Mouse (Mus musculus) kidney, embryonic 15.5 days (tissue): ENCODE measurements around the gene Slc44a1. TPM values are rescaled to one million over a fixed set of nuclear protein-coding genes. Genes with fewer than 3 reads are reported as not detected.

Experiments
- ATAC-seq: fragments of 200-750 bp; cut with Nextera tagmentation; replicated peaks from 2 replicates; pipeline ENCODE4 v1.8.0; 2017; ENCODE audit warnings: moderate TSS enrichment; ENCODE audit not compliant: low FRiP score
- H3K27ac ChIP-seq: fragments of 300-500 bp; sonication (generic); 2 replicates; pipeline ENCODE4 v1.5.1; 2015; ENCODE audit warnings: mild to moderate bottlenecking, inconsistent platforms
- H3K27me3 ChIP-seq: fragments of 300-500 bp; sonication (generic); 2 replicates; pipeline ENCODE4 v1.6.1; 2015; ENCODE audit warnings: inconsistent platforms
- H3K36me3 ChIP-seq: fragments of 300-500 bp; sonication (generic); 2 replicates; pipeline ENCODE4 v1.6.1; 2015; ENCODE audit warnings: inconsistent platforms
- H3K4me1 ChIP-seq: fragments of 300-500 bp; sonication (generic); 2 replicates; pipeline ENCODE4 v1.6.1; 2015; ENCODE audit warnings: inconsistent platforms
- H3K4me2 ChIP-seq: fragments of 300-500 bp; sonication (generic); 2 replicates; pipeline ENCODE4 v1.6.1; 2015; ENCODE audit warnings: moderate library complexity, mild to moderate bottlenecking, inconsistent platforms
- H3K4me3 ChIP-seq: fragments of 300-500 bp; sonication (generic); replicated peaks from 2 replicates; pipeline ENCODE4 v1.5.1; 2015; ENCODE audit warnings: mild to moderate bottlenecking, inconsistent platforms
- H3K9ac ChIP-seq: fragments of 300-500 bp; sonication (generic); 2 replicates; pipeline ENCODE4 v1.6.1; 2015; ENCODE audit warnings: mild to moderate bottlenecking, inconsistent platforms
- H3K9me3 ChIP-seq: fragments of 300-500 bp; sonication (generic); replicated peaks from 2 replicates; pipeline ENCODE4 v1.6.1; 2016; ENCODE audit warnings: inconsistent platforms
- WGBS: fragments of 180-500 bp; shearing (Covaris S2); methylation state at CpG from one replicate; pipeline ENCODE4 v1.1.7; 2015; ENCODE audit warnings: mixed read lengths; 5-methylcytosine and 5-hydroxymethylcytosine counted together
- polyA plus RNA-seq: library from polyadenylated mRNA; unstranded; fragments of >200 nt; fragmentation: Nextera tagmentation; extraction: Ambion mirVana; gene quantifications from 2 replicates; pipeline ENCODE4 v1.2.1, GENCODE M21; 2015

Slc44a1 gene
- polyA plus RNA-seq, 1 experiment from 2014 or later, result 38.0 TPM

- Histone ChIP-seq H3K9me3 (no peaks in the 10 kb centered on the region), H3K27ac (no peak overlapping the region), H3K36me3 (peaks cover 36% of the 10 kb centered on the region), H3K4me1 (no peaks in the 10 kb centered on the region), H3K27me3 (no peaks in the 10 kb centered on the region), H3K4me3 (no peak overlapping the region), H3K4me2 (no peak overlapping the region), H3K9ac (no peak overlapping the region)
- no peak for ATAC-seq
- 73% methylated on average over 5 of the region's 5 CpGs for WGBS
Measured at GRCm38 (mm10) chr4:53564618-53565017, 124.4 kb downstream of the Slc44a1 start.

DNA sequence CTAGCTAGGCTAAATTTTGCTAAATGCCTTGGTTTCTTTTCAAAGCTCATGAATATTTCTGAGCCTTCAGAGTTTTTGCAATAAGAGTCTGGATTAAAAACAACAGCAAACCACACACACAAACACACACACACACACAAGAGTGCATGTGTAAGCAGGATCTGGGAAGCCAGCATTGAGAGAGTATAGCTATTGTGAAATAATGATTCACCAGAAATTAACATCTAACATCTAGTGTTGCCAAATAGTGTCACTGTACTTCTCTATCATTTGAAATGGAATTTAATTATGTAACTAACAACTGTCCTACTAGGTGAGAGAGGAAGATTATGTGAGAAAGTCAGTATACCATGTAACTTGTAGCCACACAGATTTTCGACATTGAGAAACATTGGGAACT lies 126.9 kb downstream of the Slc44a1 start:
- Histone ChIP-seq H3K4me2 (no peak overlapping the region), H3K27me3 (no peaks in the 10 kb centered on the region), H3K9me3 (no peaks in the 10 kb centered on the region), H3K4me1 (no peaks in the 10 kb centered on the region), H3K27ac (no peak overlapping the region), H3K4me3 (no peak overlapping the region), H3K9ac (no peak overlapping the region), H3K36me3 (peaks cover 20% of the 10 kb centered on the region)
- no peak for ATAC-seq
- WGBS, result 91% methylated on average over 1 of the region's 1 CpGs

DNA sequence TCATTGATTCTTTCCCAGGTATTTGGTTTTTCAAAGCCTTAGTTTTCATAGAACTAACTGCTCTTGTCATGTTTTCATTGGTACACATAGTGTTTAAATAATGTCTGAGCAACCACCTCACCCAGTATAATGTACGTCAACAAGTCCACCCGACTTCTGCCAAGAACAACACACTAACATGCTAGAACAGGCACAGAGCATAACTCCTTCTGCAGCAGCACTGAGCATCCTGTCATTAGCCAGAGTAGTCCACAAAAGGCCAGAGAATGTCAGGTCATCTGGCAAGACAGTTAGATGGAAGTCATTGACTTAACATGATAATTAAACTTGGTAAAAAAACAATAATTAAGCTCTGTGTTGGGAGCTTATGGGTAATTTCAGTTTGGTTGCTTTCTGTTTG lies 135.3 kb downstream of the Slc44a1 start:
- Histone ChIP-seq H3K4me1 (no peaks in the 10 kb centered on the region), H3K4me2 (no peak overlapping the region), H3K9me3 (no peaks in the 10 kb centered on the region), H3K4me3 (no peak overlapping the region), H3K27me3 (no peaks in the 10 kb centered on the region), H3K27ac (no peak overlapping the region), H3K36me3 (no peaks in the 10 kb centered on the region), H3K9ac (no peak overlapping the region)
- no peak for ATAC-seq
- 54% methylated on average over 2 of the region's 2 CpGs for WGBS

- H3K9me3 ChIP-seq, result no peaks in the 10 kb centered on the region
- no peaks in the 10 kb centered on the region for H3K36me3 ChIP-seq
- H3K4me1 ChIP-seq, result 0 out of 2 replicates have a peak, but pooled peaks cover 6% of the 10 kb centered on the region
- H3K4me3 ChIP-seq, result no peak overlapping the region
- no peak overlapping the region for H3K27ac ChIP-seq
- no peaks in the 10 kb centered on the region for H3K27me3 ChIP-seq
- no peak overlapping the region for H3K9ac ChIP-seq
- H3K4me2 ChIP-seq, result no peak overlapping the region
- no peak for ATAC-seq
Measured at GRCm38 (mm10) chr4:53587676-53588075, 147.5 kb downstream of the Slc44a1 start.

DNA sequence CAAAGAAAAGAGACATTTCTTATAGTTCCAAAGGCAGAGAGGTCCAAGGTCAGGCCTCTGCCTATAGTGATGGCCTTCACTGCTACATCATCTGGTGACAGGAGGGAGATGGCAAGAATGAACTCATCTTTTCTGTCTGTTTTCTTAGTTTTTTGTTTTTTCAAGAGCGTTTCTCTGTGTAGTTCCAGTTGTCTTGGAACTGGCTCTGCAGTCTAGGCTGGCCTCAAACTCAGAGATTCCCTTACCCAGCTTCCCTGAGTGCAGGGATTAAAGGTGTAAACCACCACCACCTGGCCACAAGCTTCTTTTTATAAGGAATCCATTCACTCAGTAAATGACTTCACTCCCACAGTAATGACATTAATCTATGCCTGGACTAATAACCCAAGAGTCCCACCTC lies 148.7 kb downstream of the Slc44a1 start:
- 66% methylated on average over 1 of the region's 1 CpGs for WGBS
- H3K9me3 ChIP-seq, result no peaks in the 10 kb centered on the region
- no peak for ATAC-seq
- H3K9ac ChIP-seq, result no peak overlapping the region
- H3K4me2 ChIP-seq, result no peak overlapping the region
- H3K36me3 ChIP-seq, result no peaks in the 10 kb centered on the region
- no peak overlapping the region for H3K27ac ChIP-seq
- H3K4me1 ChIP-seq, result 0 out of 2 replicates have a peak, but pooled peaks cover 7% of the 10 kb centered on the region
- no peak overlapping the region for H3K4me3 ChIP-seq
- no peaks in the 10 kb centered on the region for H3K27me3 ChIP-seq

GRCm38 (mm10) chr4:53589466-53589865 lies 149.3 kb downstream of the Slc44a1 start:
- Histone ChIP-seq H3K4me2 (no peak overlapping the region), H3K9ac (no peak overlapping the region), H3K36me3 (no peaks in the 10 kb centered on the region), H3K9me3 (no peaks in the 10 kb centered on the region), H3K4me3 (no peak overlapping the region), H3K27ac (no peak overlapping the region), H3K4me1 (0 out of 2 replicates have a peak, but pooled peaks cover 10% of the 10 kb centered on the region), H3K27me3 (no peaks in the 10 kb centered on the region)
- ATAC-seq, result no peak
- 84% methylated on average over 4 of the region's 4 CpGs for WGBS

DNA sequence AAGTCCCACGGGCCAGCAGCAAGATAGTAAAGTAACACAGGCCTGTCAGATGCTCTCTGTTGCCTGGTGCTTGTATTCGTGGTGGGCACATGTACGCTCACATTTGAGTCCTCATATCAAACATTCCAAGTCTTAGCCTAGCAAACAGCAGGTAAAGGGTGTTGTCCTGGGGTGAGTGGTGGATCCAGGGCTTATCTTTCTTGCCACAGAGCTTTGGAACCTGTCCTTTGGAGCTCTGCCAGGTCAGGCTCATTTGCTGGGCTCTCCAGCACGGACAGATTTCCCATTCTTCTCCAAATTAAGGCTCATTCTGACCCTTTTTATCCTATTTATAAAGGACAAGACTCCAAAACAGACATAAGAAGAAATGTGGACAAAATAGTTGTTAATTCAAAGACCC lies 149.9 kb downstream of the Slc44a1 start:
- Histone ChIP-seq H3K4me3 (no peak overlapping the region), H3K4me1 (0 out of 2 replicates have a peak, but pooled peaks cover 13% of the 10 kb centered on the region), H3K4me2 (no peak overlapping the region), H3K9me3 (no peaks in the 10 kb centered on the region), H3K27me3 (no peaks in the 10 kb centered on the region), H3K36me3 (no peaks in the 10 kb centered on the region), H3K9ac (no peak overlapping the region), H3K27ac (no peak overlapping the region)
- no peak for ATAC-seq
- WGBS, result 75% methylated on average over 4 of the region's 4 CpGs

- Histone ChIP-seq H3K36me3 (no peaks in the 10 kb centered on the region), H3K27ac (no peak overlapping the region), H3K4me1 (peaks cover 20% of the 10 kb centered on the region; the same call in 1 of the 2 replicates), H3K4me3 (no peak overlapping the region), H3K27me3 (no peaks in the 10 kb centered on the region), H3K4me2 (no peak overlapping the region), H3K9me3 (no peaks in the 10 kb centered on the region), H3K9ac (no peak overlapping the region)
- WGBS, result 82% methylated on average over 7 of the region's 7 CpGs
- no peak for ATAC-seq
Measured at GRCm38 (mm10) chr4:53590691-53591447, 150.7 kb downstream of the Slc44a1 start.

DNA sequence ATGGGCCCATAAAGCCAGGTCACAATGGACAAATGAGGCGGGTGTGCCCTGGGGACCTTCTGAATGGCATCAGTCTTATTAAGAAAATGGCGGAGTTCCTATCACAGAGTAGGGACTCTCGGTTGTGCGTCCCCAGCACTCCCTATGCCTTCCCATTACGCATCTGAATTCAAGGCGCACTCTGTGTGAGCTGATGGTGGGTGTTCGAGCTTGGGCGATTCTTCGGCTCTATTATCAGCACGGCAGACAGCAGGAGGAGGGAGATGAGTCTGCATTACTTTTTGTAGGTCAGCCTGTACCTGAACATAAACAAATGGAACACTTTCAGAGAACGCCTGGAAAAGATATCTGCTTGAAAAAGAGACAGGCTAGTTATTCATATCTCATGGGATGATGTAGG lies 151.3 kb downstream of the Slc44a1 start:
- no peak overlapping the region for H3K9ac ChIP-seq
- 88% methylated on average over 11 of the region's 11 CpGs for WGBS
- peaks cover 24% of the 10 kb centered on the region for H3K4me1 ChIP-seq
- H3K4me2 ChIP-seq, result no peak overlapping the region
- no peak for ATAC-seq
- H3K27ac ChIP-seq, result peak overlapping the region; percentile 71
- H3K4me3 ChIP-seq, result no peak overlapping the region
- no peaks in the 10 kb centered on the region for H3K36me3 ChIP-seq
- no peaks in the 10 kb centered on the region for H3K9me3 ChIP-seq
- no peaks in the 10 kb centered on the region for H3K27me3 ChIP-seq

- H3K27me3 ChIP-seq, result no peaks in the 10 kb centered on the region
- H3K36me3 ChIP-seq, result no peaks in the 10 kb centered on the region
- H3K9ac ChIP-seq, result no peak overlapping the region
- H3K4me2 ChIP-seq, result no peak overlapping the region
- H3K27ac ChIP-seq, result peak overlapping the region; percentile 71
- no peak for ATAC-seq
- no peaks in the 10 kb centered on the region for H3K9me3 ChIP-seq
- no peak overlapping the region for H3K4me3 ChIP-seq
- H3K4me1 ChIP-seq, result peaks cover 29% of the 10 kb centered on the region
- WGBS, result 80% methylated on average over 8 of the region's 8 CpGs
Measured at GRCm38 (mm10) chr4:53591941-53592340, 151.7 kb downstream of the Slc44a1 start.

DNA sequence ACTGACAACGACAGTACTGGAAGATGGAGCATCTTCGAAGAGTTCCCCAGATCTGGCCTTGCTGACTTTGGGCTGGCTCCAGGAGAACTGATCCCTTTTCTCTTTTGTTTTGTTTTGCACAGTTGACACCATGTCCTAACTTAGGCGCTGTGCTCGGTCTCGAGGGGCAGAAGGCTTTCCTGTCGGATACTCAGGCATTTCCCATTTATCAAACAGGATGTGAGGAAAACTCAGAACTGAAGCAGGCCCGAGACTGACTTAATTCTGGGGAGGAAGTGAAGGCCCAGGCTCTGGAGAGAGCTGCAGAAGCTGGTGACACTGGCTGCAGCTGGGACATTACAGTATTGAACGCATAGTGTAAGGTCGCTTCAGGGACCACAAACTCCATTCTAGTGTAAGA lies 152.2 kb downstream of the Slc44a1 start:
- Histone ChIP-seq H3K36me3 (no peaks in the 10 kb centered on the region), H3K27me3 (no peaks in the 10 kb centered on the region), H3K4me3 (no peak overlapping the region), H3K27ac (peak overlapping the region; percentile 71), H3K4me1 (peaks cover 31% of the 10 kb centered on the region), H3K9me3 (no peaks in the 10 kb centered on the region), H3K9ac (no peak overlapping the region), H3K4me2 (no peak overlapping the region)
- WGBS, result 34% methylated on average over 9 of the region's 9 CpGs
- peak; percentile 34; the same call in 1 of the 2 replicates for ATAC-seq

DNA sequence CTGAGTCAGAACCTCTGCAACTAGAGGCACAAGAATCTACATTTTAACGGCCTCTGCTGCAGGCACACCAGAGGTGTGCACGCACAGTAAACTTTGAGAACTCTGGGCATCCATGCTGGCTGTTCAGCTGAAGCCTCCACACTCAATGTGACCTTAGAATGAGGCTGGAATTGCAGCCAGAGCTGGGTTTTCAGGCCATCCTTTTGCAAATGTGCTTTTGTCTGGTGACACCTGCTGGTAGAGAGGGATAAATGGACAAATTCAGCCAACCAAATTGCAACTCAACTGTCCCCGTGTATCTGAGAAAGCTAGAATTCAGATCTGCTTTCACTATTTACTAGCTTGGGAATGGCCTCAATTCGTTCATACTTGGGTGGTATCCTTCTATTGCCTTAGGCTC lies 154.0 kb downstream of the Slc44a1 start:
- Histone ChIP-seq H3K27ac (no peak overlapping the region), H3K9me3 (no peaks in the 10 kb centered on the region), H3K4me3 (no peak overlapping the region), H3K9ac (no peak overlapping the region), H3K4me1 (peaks cover 31% of the 10 kb centered on the region), H3K27me3 (no peaks in the 10 kb centered on the region), H3K36me3 (no peaks in the 10 kb centered on the region), H3K4me2 (no peak overlapping the region)
- ATAC-seq, result no peak
- 22% methylated on average over 4 of the region's 4 CpGs for WGBS
